Mouse (Mus musculus) forebrain, embryonic 16.5 days (tissue): ENCODE data around the gene Dmrtc1b. TPM values are rescaled to one million over a fixed set of nuclear protein-coding genes. Genes with fewer than 3 reads are reported as not detected.

ENCODE experiments used
- polyA plus RNA-seq: library from polyadenylated mRNA; unstranded; fragments of >200 nt; fragmentation: Nextera tagmentation; extraction: Ambion mirVana; gene quantifications from 2 replicates; pipeline ENCODE4 v1.2.1, GENCODE M21; 2015

Gene Dmrtc1b
- polyA plus RNA-seq, 1 experiment from 2014 or later: not detected

Other genes starting within 250 kb of the Dmrtc1b start
- gene Hdac8, start 202.5 kb upstream of the Dmrtc1b start, polyA plus RNA-seq: 9.9 and 12.1 TPM in 2 replicates
- gene Phka1, start 63.6 kb upstream of the Dmrtc1b start, polyA plus RNA-seq: 4.6 and 5.5 TPM in 2 replicates
- not detected in 2 replicates for gene Gm3880, start 20.9 kb upstream of the Dmrtc1b start, polyA plus RNA-seq
- not detected in 2 replicates for gene Gm9112, start 230 bp upstream of the Dmrtc1b start, polyA plus RNA-seq
- gene Dmrtc1c1, start 95.1 kb downstream of the Dmrtc1b start, polyA plus RNA-seq: not detected in 2 replicates
- not detected in 2 replicates for gene Dmrtc1c2, start 146.8 kb downstream of the Dmrtc1b start, polyA plus RNA-seq
- not detected in 2 replicates for gene 1700031F05Rik, start 160.1 kb downstream of the Dmrtc1b start, polyA plus RNA-seq
- gene Dmrtc1a, start 200.8 kb downstream of the Dmrtc1b start, polyA plus RNA-seq: 1.8 TPM in 2 replicates
- gene 1700011M02Rik, start 201.0 kb downstream of the Dmrtc1b start, polyA plus RNA-seq: not detected in 2 replicates
- gene 1700018G05Rik, start 220.5 kb downstream of the Dmrtc1b start, polyA plus RNA-seq: not detected in 2 replicates